Mouse (Mus musculus): Measurements from ENCODE around the gene Plod3.
"Not testable (repeated sequence)": the region's sequence is repeated elsewhere in the genome, so short reads cannot be mapped to it uniquely, and the experiment has no call there.

- TF ChIP-seq GATA1, TAL1 (IDR thresholded peaks at IDR 0.05; ENCODE audit: low read length): not testable (repeated sequence)
Observed at GRCm38 (mm10) chr5:136940029-136940428, 46.8 kb upstream of the Plod3 start.
